Mouse (Mus musculus) thymus, adult 2 months (tissue): ENCODE measurements around the gene Flt3l.

Source experiments
- CTCF ChIP-seq: fragments of 200-500 bp; IDR thresholded peaks from 2 replicates; pipeline ENCODE4 v1.5.1; 2012; ENCODE audit warnings: mild to moderate bottlenecking, control low read depth, low read length, moderate library complexity, borderline replicate concordance; ENCODE audit not compliant: control insufficient read depth, poor library complexity, insufficient read depth; ENCODE audit errors: extremely low read depth
- POLR2A ChIP-seq: fragments of 200-500 bp; IDR thresholded peaks from 2 replicates; pipeline ENCODE4 v1.6.1; 2012; ENCODE audit warnings: mild to moderate bottlenecking, low read length, control low read depth, moderate library complexity; ENCODE audit not compliant: control insufficient read depth, poor library complexity, insufficient read depth; ENCODE audit errors: extremely low read depth

GRCm38 (mm10) chr7:45162551-45162950, 26.3 kb upstream of the Flt3l start:
- TF ChIP-seq POLR2A (no peak), CTCF (no peak)
